Mouse (Mus musculus) CH12.LX (cell line): Measurements from ENCODE around the gene Fam178b. TPM values are rescaled to one million over a fixed set of nuclear protein-coding genes. Genes with fewer than 3 reads are reported as not detected.
A peak's percentile ranks its signal among the peaks of the same experiment; 100 is the strongest.

ENCODE experiments used
- DNase-seq: peaks from one replicate; pipeline ENCODE4 v3.0.0-alpha.2; 2013; ENCODE audit errors: extremely low read depth
- H3K27ac ChIP-seq: 2 replicates; pipeline ENCODE4 v1.5.1; 2012; ENCODE audit warnings: low read depth, mild to moderate bottlenecking, control low read depth, moderate library complexity; ENCODE audit not compliant: insufficient read depth
- H3K27me3 ChIP-seq: replicated peaks from 2 replicates; pipeline ENCODE3; 2012; ENCODE audit warnings: inconsistent platforms
- H3K36me3 ChIP-seq, 2 experiments: replicated peaks in 1 of 2; 2 replicates each; pipeline versions ENCODE3 to v1.6.1; 2012; ENCODE audit warnings: inconsistent platforms in 1 of 2, low read length in 1 of 2, mild to moderate bottlenecking in 1 of 2, mixed read lengths in 1 of 2, moderate library complexity in 1 of 2; ENCODE audit not compliant: control insufficient read depth in 1 of 2, insufficient read depth in 1 of 2
- H3K4me1 ChIP-seq, 2 experiments: 2 replicates each; pipeline ENCODE4 v1.6.1; 2012; ENCODE audit warnings: inconsistent platforms in 1 of 2, moderate library complexity in 1 of 2; ENCODE audit not compliant: insufficient read depth in 2 of 2, control insufficient read depth in 1 of 2
- H3K4me2 ChIP-seq: 2 replicates; pipeline ENCODE4 v1.6.1; 2012; ENCODE audit warnings: low read depth, mild to moderate bottlenecking, control low read depth; ENCODE audit not compliant: poor library complexity, insufficient read depth, severe bottlenecking
- H3K4me3 ChIP-seq, 3 experiments: fragments of 150-350 bp in 1 of 3; sonication (generic) in 1 of 3; replicated peaks in 1 of 3; 2 replicates each; pipeline versions ENCODE3 to v1.5.1; 2011 to 2012; ENCODE audit warnings: low read depth in 2 of 3, low read length in 2 of 3, mild to moderate bottlenecking in 2 of 3, moderate library complexity in 2 of 3, control low read depth in 1 of 3, improper control_type of control experiment in 1 of 3, inconsistent platforms in 1 of 3, mixed read lengths in 1 of 3; ENCODE audit not compliant: poor library complexity in 1 of 3
- H3K79me2 ChIP-seq: replicated peaks from 2 replicates; pipeline ENCODE4 v1.6.1; 2012; ENCODE audit warnings: mild to moderate bottlenecking, moderate library complexity; ENCODE audit not compliant: control insufficient read depth, poor library complexity, insufficient read depth, severe bottlenecking; ENCODE audit errors: extremely low read depth
- H3K9ac ChIP-seq: 2 replicates; pipeline ENCODE4 v1.6.1; 2012; ENCODE audit warnings: low read depth, mild to moderate bottlenecking, control low read depth, moderate library complexity; ENCODE audit not compliant: insufficient read depth
- H3K9me3 ChIP-seq: replicated peaks from 2 replicates; pipeline ENCODE3; 2012; ENCODE audit warnings: low read length, inconsistent platforms, mixed read lengths
- CHD2 ChIP-seq: IDR thresholded peaks from 2 replicates; pipeline ENCODE4 v1.6.1; 2011; ENCODE audit warnings: low read length, improper control_type of control experiment
- CTCF ChIP-seq, 2 experiments: IDR thresholded peaks in 1 of 2; conservative IDR thresholded peaks in 1 of 2; 2 replicates each; pipeline ENCODE4 v1.5.1; 2011 to 2012; ENCODE audit warnings: low read depth in 2 of 2, low read length in 2 of 2, improper control_type of control experiment in 1 of 2, inconsistent platforms in 1 of 2, mild to moderate bottlenecking in 1 of 2, moderate library complexity in 1 of 2
- GABPA ChIP-seq: IDR thresholded peaks from 2 replicates; pipeline ENCODE4 v1.6.1; 2012; ENCODE audit warnings: low read depth, low read length, improper control_type of control experiment, inconsistent platforms; ENCODE audit not compliant: insufficient replicate concordance
- JUN ChIP-seq: IDR thresholded peaks from 2 replicates; pipeline ENCODE4 v1.6.1; 2011; ENCODE audit warnings: low read depth, mild to moderate bottlenecking, low read length, improper control_type of control experiment, moderate library complexity; ENCODE audit not compliant: insufficient read depth
- MAFK ChIP-seq: IDR thresholded peaks from 2 replicates; pipeline ENCODE4 v1.6.1; 2011; ENCODE audit warnings: low read length, improper control_type of control experiment; ENCODE audit not compliant: insufficient replicate concordance
- MAX ChIP-seq: IDR thresholded peaks from 2 replicates; pipeline ENCODE4 v1.6.1; 2011; ENCODE audit warnings: low read length, improper control_type of control experiment
- MXI1 ChIP-seq: IDR thresholded peaks from 2 replicates; pipeline ENCODE4 v1.6.1; 2011; ENCODE audit warnings: mild to moderate bottlenecking, low read depth, low read length, improper control_type of control experiment
- MYC ChIP-seq: IDR thresholded peaks from 2 replicates; pipeline ENCODE4 v1.6.1; 2011; ENCODE audit warnings: low read depth, mild to moderate bottlenecking, improper control_type of control experiment, low read length
- NELFE ChIP-seq: IDR thresholded peaks from 2 replicates; pipeline ENCODE4 v1.6.1; 2011; ENCODE audit warnings: low read depth, low read length, improper control_type of control experiment
- RAD21 ChIP-seq: IDR thresholded peaks from 2 replicates; pipeline ENCODE4 v1.6.1; 2011; ENCODE audit warnings: low read depth, mild to moderate bottlenecking, low read length, improper control_type of control experiment, moderate library complexity
- RCOR1 ChIP-seq: conservative IDR thresholded peaks from 2 replicates; pipeline ENCODE4 v1.6.1; 2012; ENCODE audit warnings: low read depth, mild to moderate bottlenecking, inconsistent platforms, low read length, improper control_type of control experiment
- SMC3 ChIP-seq: IDR thresholded peaks from 2 replicates; pipeline ENCODE4 v1.6.1; 2011; ENCODE audit warnings: low read depth, low read length, improper control_type of control experiment
- TCF12 ChIP-seq: IDR thresholded peaks from 2 replicates; pipeline ENCODE4 v1.6.1; 2014; ENCODE audit warnings: low read depth, mild to moderate bottlenecking, inconsistent platforms, low read length, improper control_type of control experiment
- ZC3H11A ChIP-seq: IDR thresholded peaks from 2 replicates; pipeline ENCODE4 v1.6.1; 2012; ENCODE audit warnings: low read depth, mild to moderate bottlenecking, inconsistent platforms, low read length, improper control_type of control experiment
- dilution Hi-C: fragments of 300-500 bp; cut with MboI; formaldehyde crosslinking; loops from 2 replicates; pipeline ENCODE4 v1.14.3; 2020; ENCODE audit warnings: low sequenced_read_pairs; ENCODE audit not compliant: extremely low pct_unique_long_range_greater_than_20kb, extremely low pct_ligation_motif_present
- in situ Hi-C: fragments of 300-500 bp; cut with MboI; formaldehyde crosslinking; loops from 3 replicates; pipeline ENCODE4 v1.14.3; 2019; ENCODE audit warnings: low sequenced_read_pairs, low pct_ligation_motif_present, low pct_unique_long_range_greater_than_20kb, mixed read lengths
- polyA plus RNA-seq: library from polyadenylated mRNA; unstranded; fragments of >175 nt; gene quantifications from 2 replicates; pipeline ENCODE4 v1.2.1, GENCODE M21; 2012; ENCODE audit warnings: low read depth; ENCODE audit not compliant: insufficient read length
- total RNA-seq, 2 experiments: library from RNA; depleted of rRNA; stranded (reverse); fragments of 300-350 nt in 1 of 2; fragments of >200 nt in 1 of 2; gene quantifications; 2 replicates each; pipeline ENCODE4 v1.2.3; 2012 to 2014

Fam178b gene
- total and polyA plus RNA-seq, 3 experiments: 0.50 TPM; not detected in 2

DNA sequence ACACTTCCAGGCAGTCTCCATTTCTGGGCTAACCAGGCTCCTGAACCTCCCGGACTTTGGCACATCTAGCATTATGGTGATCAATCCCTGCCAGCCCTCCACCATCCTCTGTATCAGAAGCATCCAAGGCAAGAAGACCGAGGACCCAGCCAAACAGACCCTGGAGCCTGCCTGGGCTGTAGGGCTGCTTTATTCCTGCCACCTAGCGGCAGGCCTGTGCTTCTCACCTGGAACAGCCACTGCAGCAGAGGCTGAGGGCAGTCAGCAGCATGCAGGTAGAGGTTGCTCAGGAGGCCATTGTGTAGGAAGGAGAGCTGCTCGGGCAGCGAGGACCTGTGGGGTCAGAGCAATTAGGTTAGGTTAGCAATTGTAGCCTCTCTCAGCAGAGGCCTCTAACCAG, 48.0 kb downstream of the Fam178b start:
- in situ Hi-C loops: loop anchor here (5.0 kb wide), 1 partner anchor 78 kb away; the partner anchor contains the start of gene Sema4c
- Histone ChIP-seq H3K9me3 (no peaks in the 10 kb centered on the region), H3K4me1 (0 out of 4 replicates have a peak, but pooled peaks cover 0 to 3% of the 10 kb centered on the region in 2 experiments)

DNA sequence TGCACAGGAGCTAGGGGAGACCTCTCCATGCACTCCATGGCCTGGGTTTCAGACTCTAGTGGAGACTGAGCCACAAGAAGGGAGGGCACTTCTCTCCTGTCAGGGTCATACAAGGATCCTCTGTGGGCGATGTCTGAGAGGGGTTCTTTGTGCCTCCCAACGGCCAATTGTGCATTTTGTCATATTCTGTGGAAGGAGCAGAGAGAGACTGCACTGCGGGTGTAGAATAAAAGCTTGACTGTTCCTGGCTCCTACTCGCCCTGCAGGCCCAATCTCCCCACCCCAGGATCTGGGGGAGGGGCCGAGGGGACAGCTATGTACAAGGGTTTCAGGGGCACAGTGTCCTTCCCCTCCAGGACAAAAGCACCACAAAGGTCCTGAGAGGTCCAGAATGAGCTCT, 49.1 kb downstream of the Fam178b start:
- Histone ChIP-seq H3K36me3 (no peaks in the 10 kb centered on the region), H3K27ac (no peak overlapping the region), H3K4me2 (no peak overlapping the region), H3K4me3 (no peak overlapping the region), H3K9ac (no peak overlapping the region), H3K79me2 (no peaks in the 10 kb centered on the region), H3K4me1 (0 out of 4 replicates have a peak, but pooled peaks cover 0 to 3% of the 10 kb centered on the region in 2 experiments), H3K27me3 (peaks cover 1% of the 10 kb centered on the region), H3K9me3 (no peaks in the 10 kb centered on the region)
- in situ Hi-C loops: loop anchor here (5.0 kb wide), 1 partner anchor 77 kb away; the partner anchor contains the start of gene Sema4c
- dilution Hi-C loops: no loop called here
- DNase-seq: no peak
- TF ChIP-seq MAX: no peak
- no peak for TF ChIP-seq GABPA
- no peak for TF ChIP-seq MAFK
- no peak for TF ChIP-seq MXI1
- TF ChIP-seq TCF12: no peak
- TF ChIP-seq RCOR1: no peak
- no peak for TF ChIP-seq CHD2

More for the DNA sequence above, 48.0 kb downstream of the Fam178b start:
- dilution Hi-C loops: no loop called here
- H3K36me3 ChIP-seq: no peaks in the 10 kb centered on the region
- no peak overlapping the region for H3K9ac ChIP-seq
- no peak overlapping the region for H3K4me2 ChIP-seq
- no peak overlapping the region for H3K27ac ChIP-seq
- no peak overlapping the region for H3K4me3 ChIP-seq
- TF ChIP-seq CHD2: 0 out of 2 replicates have a peak, but pooled peaks have one; percentile 28
- no peak for TF ChIP-seq MYC
- TF ChIP-seq SMC3: peak; percentile 98
- peak; percentile 69 to 93; a peak in 3 of 4 replicates for TF ChIP-seq CTCF (conservative IDR thresholded peaks at IDR 0.05 in 1 of 2, IDR thresholded peaks at IDR 0.05 in 1 of 2; ENCODE audit: low read depth in 2 of 2, low read length in 2 of 2)
- TF ChIP-seq ZC3H11A: peak; percentile 69
- 0 out of 2 replicates have a peak, but pooled peaks have one; percentile 19 for TF ChIP-seq NELFE
- no peak for TF ChIP-seq TCF12
- no peak for TF ChIP-seq JUN
- peak; percentile 85 for TF ChIP-seq RAD21
- TF ChIP-seq, all 38 proteins: peak for 6
- no peaks in the 10 kb centered on the region for H3K27me3 ChIP-seq
- H3K79me2 ChIP-seq: no peaks in the 10 kb centered on the region
- DNase-seq: peak; percentile 59
